Mouse (Mus musculus) heart, postnatal 0 days (tissue): Measurements from ENCODE around the gene Alkbh7.

ENCODE experiments used
- CTCF ChIP-seq: IDR thresholded peaks from 2 replicates; pipeline ENCODE4 v1.5.1; 2016; ENCODE audit warnings: antibody characterized with exemption, control low read depth, low read depth
- EP300 ChIP-seq: IDR thresholded peaks from 2 replicates; pipeline ENCODE4 v1.6.1; 2016; ENCODE audit warnings: antibody characterized with exemption, low read depth

GRCm38 (mm10) chr17:57032854-57033253 is 35.7 kb downstream of the Alkbh7 start:
- no peak for TF ChIP-seq CTCF
- TF ChIP-seq EP300 = no peak
